Mouse (Mus musculus) v-Abl transformed pro-B cells (cell line): ENCODE measurements around the gene Cpt1b.

Experiments
- in situ Hi-C, 2 experiments: fragments of 400-800 bp; cut with MboI; formaldehyde crosslinking; loops; one replicate each; pipeline ENCODE4 v1.15.1; 2025; ENCODE audit not compliant: unreplicated experiment in 2 of 2

The Cpt1b gene

DNA sequence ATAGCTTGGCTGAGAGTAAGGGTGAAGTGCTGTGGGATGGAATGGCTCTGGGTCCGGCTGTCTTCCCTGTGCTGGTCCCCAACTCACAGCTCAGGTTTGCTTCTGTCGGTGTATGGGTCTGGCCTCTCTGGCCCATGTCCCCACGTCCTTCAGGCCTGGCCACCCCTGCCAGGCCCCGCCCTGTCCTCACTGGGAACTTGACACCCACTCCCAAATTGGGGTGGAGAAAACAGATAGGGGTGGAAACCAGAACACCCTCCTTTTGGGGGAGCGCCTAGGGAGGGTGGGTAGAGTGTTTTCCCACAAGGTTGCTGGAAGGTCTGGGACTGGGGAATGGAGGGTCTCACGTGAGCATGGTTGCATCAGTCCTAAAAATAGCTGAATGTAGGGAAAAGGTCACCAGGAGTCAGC is at the start of gene Cpt1b:
TSS of gene Cpt1b (minus strand) at position 153 of the 411 bp plus-strand sequence.
- in situ Hi-C loops = loop anchor here in 1 of 2 experiments (5.0 kb wide), 1 partner anchor 53 kb away; the partner anchor contains the start of gene Sco2

DNA sequence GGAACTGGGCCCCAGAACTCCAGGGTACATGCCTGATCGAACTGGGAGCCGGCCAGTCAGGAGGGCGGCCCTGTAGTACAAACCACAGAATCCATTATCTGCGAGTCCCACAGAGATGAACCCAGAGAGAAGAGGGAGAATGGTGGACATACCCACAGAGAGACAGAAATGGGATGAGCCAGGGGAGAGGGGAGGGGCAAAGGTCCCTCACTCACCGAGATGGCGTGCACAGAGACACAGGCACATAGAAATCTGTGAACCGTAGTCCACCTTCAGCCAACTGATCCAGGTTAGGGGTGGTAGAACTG is 49.6 kb upstream of the Cpt1b start:
- in situ Hi-C loops = loop anchor here in 1 of 2 experiments (25.0 kb wide), 1 partner anchor 737 kb away; the partner anchor contains the start of gene Alg10b

DNA sequence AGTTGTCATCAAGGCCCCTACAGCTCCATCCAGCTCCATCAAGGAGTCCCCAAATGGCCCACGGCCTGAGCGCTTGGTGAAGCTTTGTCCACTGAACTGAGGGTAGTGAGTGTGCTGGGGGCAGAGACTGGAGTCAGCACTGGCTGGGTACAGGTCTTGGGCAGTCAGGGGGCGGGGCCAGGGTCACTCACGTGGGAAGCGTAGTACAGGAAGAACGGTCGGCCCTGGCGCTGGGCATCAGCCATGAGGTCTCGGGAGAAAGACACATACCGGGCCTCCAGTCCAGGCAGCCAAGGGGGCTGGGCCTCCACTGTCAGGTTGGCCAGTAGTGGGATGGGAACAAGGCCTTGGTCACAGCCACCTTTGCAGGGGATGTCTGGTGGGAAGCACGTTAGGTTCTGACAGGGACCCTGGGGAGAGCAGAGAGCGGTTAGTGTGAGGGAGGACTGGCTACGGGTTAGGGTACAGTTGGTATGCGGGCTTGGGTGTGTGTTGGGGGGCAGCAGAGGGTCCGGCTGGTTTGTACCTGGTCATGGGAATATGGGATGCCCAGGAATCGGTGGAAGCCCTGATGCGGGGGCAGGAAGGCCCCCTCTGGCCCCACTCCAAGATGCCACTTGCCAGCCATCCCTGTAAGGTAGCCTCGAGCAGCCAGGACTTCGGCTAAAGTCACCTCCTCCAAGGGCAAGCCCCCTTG is 49.1 kb upstream of the Cpt1b start:
- in situ Hi-C loops = loop anchor here in 1 of 2 experiments (25.0 kb wide), 1 partner anchor 738 kb away; the partner anchor contains the start of gene Alg10b

DNA sequence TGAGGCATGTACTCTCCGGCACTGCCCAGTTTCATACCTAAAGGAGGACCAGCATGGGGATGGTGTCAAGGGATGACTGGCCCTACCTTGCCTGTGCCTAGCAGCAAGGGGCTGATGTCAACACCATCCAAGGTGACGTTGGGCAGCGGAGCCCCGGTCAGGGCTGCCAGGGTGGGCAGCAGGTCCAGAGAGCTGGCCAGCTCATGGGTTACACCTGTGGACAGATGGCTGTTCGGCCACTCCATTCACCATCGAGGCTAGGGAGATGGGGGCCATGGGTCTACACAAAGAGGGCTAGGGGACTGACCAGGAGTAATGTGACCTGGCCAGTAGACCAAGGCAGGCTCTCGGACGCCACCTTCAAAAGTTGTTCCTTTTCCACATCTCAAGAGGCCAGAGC is 48.3 kb upstream of the Cpt1b start:
- in situ Hi-C loops = no loop called here

DNA sequence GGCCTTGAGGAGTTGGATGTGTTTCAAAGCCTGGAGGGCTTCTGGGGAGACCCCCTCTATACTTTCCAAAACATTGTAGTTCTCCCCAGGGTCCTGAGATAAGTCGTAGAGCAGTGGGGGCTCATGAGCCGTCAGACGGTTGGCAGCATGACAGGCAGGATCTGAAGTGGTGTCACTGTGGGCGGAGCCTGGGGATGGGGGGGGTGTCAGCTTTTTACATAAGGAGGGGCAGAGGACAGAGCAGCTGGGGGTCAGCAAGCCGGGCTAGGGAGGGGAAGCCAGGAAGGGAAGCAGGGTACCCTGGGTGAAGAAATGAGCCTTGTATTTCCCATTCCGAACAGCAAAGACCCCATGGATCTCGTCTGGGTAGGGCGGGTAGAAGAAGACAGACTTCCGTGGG is 47.7 kb upstream of the Cpt1b start:
- in situ Hi-C loops = no loop called here

DNA sequence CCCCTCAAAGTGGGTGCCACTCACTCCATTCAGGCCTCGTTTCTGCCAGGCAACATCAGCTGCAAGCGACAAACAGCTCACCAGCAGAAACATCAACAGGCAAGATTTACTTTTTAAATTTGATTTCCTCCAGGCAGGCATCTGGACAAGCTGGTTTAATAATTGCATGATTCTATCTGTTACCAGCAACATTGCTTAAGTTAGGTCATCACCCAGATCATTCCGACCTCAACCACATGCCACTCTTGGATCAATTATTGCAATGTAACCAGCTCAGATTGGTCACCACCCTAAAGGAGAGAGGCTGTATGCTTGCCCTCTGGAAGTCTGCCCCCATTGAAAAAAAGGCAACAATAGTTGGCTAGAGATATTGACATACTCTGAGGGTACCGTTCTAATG is 45.8 kb upstream of the Cpt1b start:
- in situ Hi-C loops = no loop called here

DNA sequence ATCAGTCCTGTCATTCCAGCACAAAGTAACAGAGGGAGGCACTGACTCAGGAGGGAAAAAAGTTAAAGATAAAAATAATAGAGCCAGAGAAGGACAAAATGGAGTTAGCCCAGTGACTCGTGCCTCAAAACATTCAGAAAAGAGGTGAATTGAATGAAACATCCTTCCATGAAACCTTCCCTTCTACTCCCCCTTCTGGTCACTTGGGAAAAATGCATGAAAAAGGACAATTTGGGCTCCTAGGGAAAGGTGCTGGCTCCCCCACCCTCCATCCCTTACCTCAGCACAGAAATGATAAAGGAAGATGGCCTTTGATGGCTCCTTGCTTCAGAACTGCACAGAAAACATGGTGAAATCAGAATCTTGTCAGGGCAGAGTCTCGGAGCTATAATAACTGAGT is 42.9 kb upstream of the Cpt1b start:
- in situ Hi-C loops = loop anchor here in 1 of 2 experiments (10.0 kb wide), 1 partner anchor 354 kb away; no protein-coding TSS in a partner anchor

DNA sequence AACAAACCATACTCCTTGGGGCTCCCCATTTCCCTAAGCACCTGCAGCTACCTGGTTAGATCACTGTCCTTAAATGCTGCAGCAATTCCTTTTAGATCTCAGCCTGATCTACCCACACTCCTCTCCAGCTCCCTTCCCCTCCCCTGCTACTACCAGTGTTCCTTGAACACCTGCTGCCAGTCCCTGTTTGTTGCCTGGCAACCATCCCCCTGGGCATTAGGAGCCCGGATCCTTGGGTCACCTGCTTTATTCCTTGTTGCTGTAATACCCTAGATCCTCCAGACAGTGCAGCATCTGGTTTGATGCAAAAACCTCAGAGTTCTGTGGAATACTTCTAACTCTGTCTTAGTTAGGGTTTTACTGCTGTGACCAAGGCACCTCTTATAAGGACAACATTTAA is 39.4 kb upstream of the Cpt1b start:
- in situ Hi-C loops = loop anchor here in 1 of 2 experiments (10.0 kb wide), 1 partner anchor 350 kb away; no protein-coding TSS in a partner anchor

DNA sequence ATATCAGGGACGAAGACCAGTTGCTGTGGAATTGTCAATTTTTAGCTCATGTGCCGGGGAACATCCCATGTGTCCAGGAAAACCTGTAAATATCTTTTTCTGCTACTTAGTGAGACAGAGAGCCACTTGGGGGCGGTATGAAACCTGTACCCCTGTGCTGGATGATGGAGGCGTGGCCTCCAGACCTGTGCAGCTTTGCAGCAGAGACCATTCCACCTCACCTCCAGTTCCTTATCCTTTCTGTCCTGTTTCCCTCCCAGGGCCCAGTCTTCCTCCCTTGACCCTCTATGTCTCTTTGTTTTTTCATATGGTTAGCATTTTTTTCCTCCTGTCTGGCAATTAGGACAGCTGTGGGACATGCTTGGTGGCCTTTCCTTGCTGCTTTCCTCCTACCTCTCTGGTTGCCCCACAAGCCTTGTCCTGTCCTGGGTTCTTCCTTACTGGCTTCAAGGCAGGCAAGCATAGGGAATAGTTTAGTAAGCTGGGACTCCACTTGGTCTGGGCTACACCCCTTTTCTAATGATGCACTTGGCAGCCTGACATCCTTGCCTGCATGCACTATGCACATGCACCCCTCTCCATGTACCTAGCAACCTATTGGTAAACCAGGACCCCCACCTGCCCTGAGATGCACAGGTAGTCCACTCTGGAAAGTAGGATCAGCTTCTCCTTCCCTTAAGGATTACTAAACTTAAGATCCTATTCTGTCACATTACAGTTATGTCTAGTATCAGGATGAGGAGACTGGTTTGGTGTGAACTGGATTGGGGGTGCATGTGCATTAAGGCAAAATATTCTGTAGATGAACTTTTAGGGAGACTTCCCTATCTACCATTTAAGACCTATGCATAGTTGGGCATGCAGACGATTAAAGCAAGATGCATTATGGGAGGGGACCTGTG is 37.9 kb upstream of the Cpt1b start:
- in situ Hi-C loops = loop anchor here in 1 of 2 experiments (10.0 kb wide), 1 partner anchor 349 kb away; no protein-coding TSS in a partner anchor

DNA sequence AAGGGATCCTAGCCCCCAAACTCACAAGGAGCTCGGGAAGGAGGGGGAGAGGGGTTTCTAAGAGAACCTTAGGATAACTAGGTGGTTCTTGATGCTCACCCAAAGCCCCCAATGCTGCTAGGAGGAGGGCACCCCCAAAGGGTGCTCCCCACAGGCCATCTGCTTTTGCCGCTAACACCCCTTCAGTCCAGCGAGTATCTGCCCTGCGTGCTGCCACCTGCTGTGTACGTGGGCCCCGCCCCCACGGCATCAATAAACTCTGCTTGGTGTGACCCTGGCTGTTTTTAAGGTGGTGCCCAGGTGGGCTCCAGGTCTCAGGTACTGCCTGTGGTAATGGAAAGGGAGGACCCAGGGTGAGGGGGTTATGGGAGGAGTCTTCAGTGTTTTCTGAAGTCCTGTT is 36.5 kb upstream of the Cpt1b start:
- in situ Hi-C loops = loop anchor here in 1 of 2 experiments (10.0 kb wide), 1 partner anchor 347 kb away; no protein-coding TSS in a partner anchor

DNA sequence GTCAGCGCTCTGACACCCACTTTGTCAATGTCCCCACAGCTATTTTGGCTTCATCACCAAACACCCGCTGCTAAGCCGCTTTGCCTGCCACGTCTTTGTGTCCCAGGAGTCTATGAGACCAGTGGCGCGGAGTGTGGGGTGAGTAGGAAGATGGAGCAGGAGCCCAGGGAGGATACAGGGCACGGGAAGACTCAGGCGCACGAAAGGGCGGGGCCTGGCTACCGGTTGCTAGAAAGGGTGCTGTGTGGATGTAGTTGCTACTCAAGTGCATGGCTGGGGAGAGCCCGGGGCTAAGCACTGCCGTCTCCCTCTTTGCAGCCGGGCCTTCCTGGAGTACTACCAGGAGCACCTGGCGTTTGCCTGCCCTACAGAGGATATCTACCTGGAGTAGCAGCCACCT is 35.7 kb upstream of the Cpt1b start:
- in situ Hi-C loops = loop anchor here in 1 of 2 experiments (10.0 kb wide), 1 partner anchor 347 kb away; no protein-coding TSS in a partner anchor

DNA sequence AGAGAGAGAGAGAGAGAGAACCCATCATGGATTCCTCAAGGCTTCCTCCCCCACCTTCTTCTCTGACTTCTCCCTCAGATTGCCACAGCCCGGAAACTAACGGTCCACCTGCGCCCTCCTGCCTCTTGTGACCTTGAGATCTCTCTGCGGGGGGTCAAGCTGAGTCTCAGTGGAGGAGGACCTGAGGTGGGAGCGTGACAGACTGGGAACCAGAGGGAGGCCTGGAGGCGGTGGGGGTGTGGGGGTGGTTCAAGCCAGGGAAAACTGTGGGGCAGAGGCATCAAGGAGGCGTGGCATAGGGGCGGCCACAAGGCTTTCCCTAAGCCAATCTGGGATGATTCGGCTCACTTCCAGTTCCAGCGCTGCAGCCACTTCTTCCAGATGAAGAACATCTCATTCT is 34.6 kb upstream of the Cpt1b start:
- in situ Hi-C loops = loop anchor here in 1 of 2 experiments (10.0 kb wide), 1 partner anchor 345 kb away; no protein-coding TSS in a partner anchor

DNA sequence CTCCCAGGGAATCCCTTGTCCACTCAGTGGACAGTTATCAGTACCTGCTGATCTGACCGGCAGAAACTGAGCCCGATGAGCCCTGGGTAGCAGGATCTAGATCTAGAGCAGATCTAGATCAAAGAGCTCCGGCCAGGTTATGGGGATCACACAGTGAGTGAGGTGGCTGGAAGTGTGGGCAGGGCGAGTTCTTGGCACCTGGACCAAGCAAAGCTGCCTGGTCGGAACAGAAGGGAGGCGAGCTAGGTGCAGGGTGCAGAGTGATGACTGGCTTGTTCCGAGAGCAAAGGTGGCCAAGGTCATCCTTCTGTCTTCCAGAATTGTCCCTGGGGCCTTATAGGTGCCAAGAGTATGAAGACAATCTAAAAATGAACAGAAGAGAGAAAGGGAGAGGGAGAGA is 34.2 kb upstream of the Cpt1b start:
- in situ Hi-C loops = loop anchor here in 1 of 2 experiments (10.0 kb wide), 1 partner anchor 345 kb away; no protein-coding TSS in a partner anchor

DNA sequence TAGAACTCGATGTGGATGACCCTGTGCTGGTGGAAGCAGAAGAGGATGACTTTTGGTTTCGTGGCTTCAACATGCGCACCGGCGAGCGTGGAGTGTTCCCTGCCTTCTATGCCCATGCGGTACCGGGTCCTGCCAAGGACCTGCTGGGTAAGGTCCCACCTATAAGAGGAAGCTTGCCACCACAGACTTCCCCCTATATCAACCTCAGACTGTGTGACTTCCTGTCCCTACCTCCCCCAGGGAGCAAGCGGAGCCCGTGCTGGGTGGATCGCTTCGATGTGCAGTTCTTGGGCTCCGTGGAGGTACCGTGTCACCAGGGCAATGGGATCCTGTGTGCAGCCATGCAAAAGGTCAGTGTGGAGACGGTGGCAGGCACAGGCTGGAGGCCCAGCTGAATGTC is 33.3 kb upstream of the Cpt1b start:
- in situ Hi-C loops = no loop called here

DNA sequence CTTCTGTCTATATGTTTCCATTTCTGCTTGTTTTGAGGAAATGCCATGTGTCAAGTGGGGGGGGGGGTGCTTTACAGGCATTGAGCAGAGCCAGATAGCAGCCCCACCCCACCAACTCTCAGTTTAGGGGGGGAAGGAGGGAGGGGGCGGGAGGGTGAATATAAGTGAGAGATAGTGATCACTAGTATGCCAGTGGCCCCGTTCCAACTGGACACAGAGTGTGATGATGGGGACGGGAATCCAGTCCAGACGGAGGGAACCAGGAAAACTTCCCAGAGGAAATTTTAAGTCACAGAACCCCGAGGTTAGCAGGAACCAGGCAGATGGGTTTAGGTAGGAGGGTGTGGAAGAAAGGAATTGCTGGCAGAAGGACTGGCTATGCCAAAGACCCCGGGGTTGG is 30.0 kb upstream of the Cpt1b start:
- in situ Hi-C loops = no loop called here

DNA sequence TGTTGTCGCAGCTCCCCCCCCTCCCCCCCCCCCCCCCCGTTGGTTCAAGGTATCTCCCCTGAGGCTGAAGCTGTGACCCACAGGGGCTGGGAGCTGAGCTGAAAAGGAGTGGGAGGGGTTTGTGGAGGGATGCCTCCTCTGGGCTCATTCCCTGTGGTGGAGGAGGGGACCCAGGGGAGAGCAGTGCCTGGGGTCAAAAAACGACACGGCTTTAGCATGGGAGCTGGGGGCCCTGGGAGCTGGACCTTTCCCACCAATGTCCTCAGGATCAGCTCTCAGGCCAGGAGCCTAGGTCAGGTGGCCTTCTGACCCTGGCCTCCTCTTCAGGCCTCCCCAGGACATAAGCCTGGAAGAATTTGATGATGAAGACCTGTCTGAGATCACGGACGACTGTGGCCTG is 29.2 kb upstream of the Cpt1b start:
- in situ Hi-C loops = no loop called here

DNA sequence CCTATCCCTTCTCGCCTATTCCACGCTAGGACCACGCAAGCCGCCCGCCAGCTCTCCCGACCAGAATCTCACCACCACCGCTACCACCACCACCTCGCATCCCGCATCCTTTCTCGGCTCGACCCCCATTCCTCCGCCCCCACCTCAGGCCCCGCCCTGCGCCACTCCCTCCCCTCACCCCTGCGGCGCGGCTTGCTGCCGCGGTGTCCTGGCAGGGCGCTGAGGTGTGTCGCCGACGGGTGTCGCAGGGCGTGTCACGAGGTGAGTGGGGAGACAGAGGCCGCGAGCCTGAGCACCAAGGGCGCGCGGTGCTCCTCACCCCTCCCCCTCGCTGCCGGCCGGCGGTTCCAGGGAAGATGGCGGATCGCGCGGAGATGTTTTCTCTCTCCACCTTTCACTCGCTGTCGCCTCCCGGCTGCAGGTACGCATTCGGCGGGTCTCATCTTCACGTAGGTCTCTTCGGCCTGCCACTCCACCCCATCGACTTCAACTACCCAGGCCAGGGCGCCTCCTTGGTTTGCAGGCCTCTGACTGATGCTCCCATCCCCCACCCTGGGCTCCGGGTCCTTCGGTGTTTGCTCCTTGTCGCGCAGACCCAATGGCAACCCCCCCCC is 28.3 kb upstream of the Cpt1b start, which contains the start of gene Mapk8ip2:
TSS of gene Mapk8ip2 (plus strand) at position 49 of the 614 bp plus-strand sequence.
- in situ Hi-C loops = no loop called here

DNA sequence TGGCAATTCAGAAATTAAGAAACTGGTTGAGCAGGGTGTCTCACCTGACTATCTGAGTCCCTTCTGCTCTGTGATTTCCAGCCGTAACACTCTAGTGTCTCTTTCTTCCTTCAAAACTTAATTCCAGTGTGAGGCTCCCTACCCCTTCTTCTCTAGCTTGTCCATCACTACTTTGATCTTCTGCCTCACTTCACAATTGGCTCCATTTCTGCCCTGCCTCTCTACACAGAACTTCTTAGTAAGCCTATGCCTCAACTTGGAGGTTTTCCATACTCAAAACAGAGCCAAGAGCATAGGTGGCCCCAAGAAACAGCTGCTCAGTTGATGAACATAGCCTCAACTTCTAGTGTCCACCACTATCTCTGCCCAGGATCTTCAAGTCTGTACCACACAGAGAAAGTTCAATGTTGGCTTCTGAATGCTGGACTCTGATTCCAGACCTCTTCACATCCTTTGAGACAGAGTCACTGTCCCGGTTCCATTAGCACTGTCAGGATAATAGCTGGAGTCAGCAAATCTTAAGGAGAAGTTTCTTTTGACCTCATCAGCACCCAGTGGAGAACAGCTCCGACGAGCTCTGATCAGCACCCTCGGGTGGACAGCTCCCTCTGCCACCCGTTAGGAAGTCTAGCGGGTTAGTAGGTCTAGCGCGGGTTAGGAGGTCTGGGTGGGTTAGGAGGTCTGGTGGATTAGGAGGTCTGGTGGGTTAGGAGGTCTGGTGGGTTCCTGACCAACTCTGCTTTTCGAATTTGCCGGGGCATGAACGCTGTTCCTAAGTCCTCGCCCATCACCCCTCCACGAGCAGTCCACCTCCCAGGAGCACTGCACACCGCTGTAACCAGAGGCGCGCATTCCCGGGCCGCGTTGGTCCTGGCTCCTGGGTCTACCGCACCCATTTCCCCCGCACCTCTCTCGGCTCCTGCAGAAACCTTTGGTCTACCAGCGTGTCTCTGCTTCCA is 27.5 kb upstream of the Cpt1b start:
- in situ Hi-C loops = no loop called here

DNA sequence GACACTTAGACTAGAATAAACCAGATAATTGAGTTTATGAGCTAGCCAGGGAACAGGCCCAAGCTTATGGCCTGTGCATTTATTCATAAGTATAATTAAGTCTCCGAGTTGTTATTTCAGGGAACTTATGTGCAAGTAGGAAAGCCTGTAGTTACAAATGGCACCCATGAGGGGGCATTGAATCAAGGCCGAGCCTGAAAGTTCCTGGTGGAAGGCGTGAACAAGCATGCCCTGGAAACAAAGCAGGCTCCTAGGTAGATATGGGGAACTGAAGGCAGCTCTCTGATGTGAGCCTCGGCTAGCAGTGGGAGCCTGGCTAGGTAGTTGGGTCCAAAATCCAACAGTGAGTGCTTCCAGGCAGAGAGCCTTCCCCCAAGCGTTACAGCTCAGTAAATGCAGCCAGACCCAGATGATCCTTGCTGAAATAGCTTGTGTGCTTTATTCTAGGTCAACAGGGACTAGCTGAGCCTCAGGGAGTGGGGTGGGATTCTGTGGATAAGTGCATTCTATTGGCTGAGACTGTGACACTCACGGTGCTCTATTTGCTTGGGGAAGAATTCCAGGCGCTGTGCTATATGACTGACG is 16.9 kb upstream of the Cpt1b start:
- in situ Hi-C loops = no loop called here
